Mouse (Mus musculus) heart, embryonic 16.5 days (tissue): Measurements from ENCODE around the gene Gon4l. TPM values are rescaled to one million over a fixed set of nuclear protein-coding genes. Genes with fewer than 3 reads are reported as not detected.
"Not testable (repeated sequence)": the region's sequence is repeated elsewhere in the genome, so short reads cannot be mapped to it uniquely, and the experiment has no call there.

Experiments used
- ATAC-seq: fragments of 200-750 bp; cut with Nextera tagmentation; replicated peaks from 2 replicates; pipeline ENCODE4 v1.8.0; 2017; ENCODE audit warnings: moderate number of reproducible peaks; ENCODE audit not compliant: insufficient read depth, low FRiP score; ENCODE audit errors: extremely low read depth
- H3K27ac ChIP-seq: fragments of 300-500 bp; sonication (generic); 2 replicates; pipeline ENCODE4 v1.5.1; 2014; ENCODE audit warnings: mild to moderate bottlenecking, low read length, control low read depth, moderate library complexity
- H3K27me3 ChIP-seq: fragments of 300-500 bp; sonication (generic); 2 replicates; pipeline ENCODE4 v1.6.1; 2014; ENCODE audit warnings: low read length, mixed read lengths; ENCODE audit not compliant: control insufficient read depth, insufficient read depth
- H3K36me3 ChIP-seq: fragments of 300-500 bp; sonication (generic); 2 replicates; pipeline ENCODE4 v1.6.1; 2014; ENCODE audit not compliant: control insufficient read depth, insufficient read depth
- H3K4me1 ChIP-seq: fragments of 300-500 bp; sonication (generic); 2 replicates; pipeline ENCODE4 v1.6.1; 2014; ENCODE audit warnings: low read length, mixed read lengths; ENCODE audit not compliant: control insufficient read depth, insufficient read depth
- H3K4me2 ChIP-seq: fragments of 300-500 bp; sonication (generic); 2 replicates; pipeline ENCODE4 v1.6.1; 2014; ENCODE audit warnings: low read depth, mild to moderate bottlenecking, control low read depth, low read length
- H3K4me3 ChIP-seq: fragments of 300-500 bp; sonication (generic); 2 replicates; pipeline ENCODE4 v1.5.1; 2014; ENCODE audit warnings: mild to moderate bottlenecking, control low read depth, low read length
- H3K9ac ChIP-seq: fragments of 300-500 bp; sonication (generic); 2 replicates; pipeline ENCODE4 v1.6.1; 2014; ENCODE audit warnings: low read length, control low read depth
- H3K9me3 ChIP-seq: fragments of 300-500 bp; sonication (generic); replicated peaks from 2 replicates; pipeline ENCODE4 v1.6.1; 2016; ENCODE audit warnings: low read length; ENCODE audit not compliant: control insufficient read depth
- WGBS: fragments of 180-500 bp; shearing (Covaris S2); extraction: QIAGEN DNeasy Blood & Tissue Kit; methylation state at CpG from one replicate; pipeline ENCODE4 v1.1.7; 2014; 5-methylcytosine and 5-hydroxymethylcytosine counted together
- polyA plus RNA-seq: library from polyadenylated mRNA; unstranded; fragments of >200 nt; fragmentation: Nextera tagmentation; extraction: Ambion mirVana; gene quantifications from 2 replicates; pipeline ENCODE4 v1.2.1, GENCODE M21; 2015

Gene Gon4l
- polyA plus RNA-seq, 1 experiment from 2014 or later: 6.9 TPM

GRCm38 (mm10) chr3:88832388-88832787 is 2.6 kb upstream of the Gon4l start:
- not testable (repeated sequence) for H3K9ac ChIP-seq, H3K4me2 ChIP-seq, H3K4me1 ChIP-seq, H3K4me3 ChIP-seq, H3K36me3 ChIP-seq, H3K27me3 ChIP-seq, H3K9me3 ChIP-seq, H3K27ac ChIP-seq
- WGBS: 8% methylated on average over 14 of the region's 14 CpGs
- peak; percentile 46; the same call in 1 of the 2 replicates for ATAC-seq

- no peak for ATAC-seq
- WGBS: 84% methylated on average over 4 of the region's 4 CpGs
- peaks cover 7% of the 10 kb centered on the region for H3K36me3 ChIP-seq
These were observed 14.1 kb downstream of the Gon4l start for GRCm38 (mm10) chr3:88849172-88849571.

GRCm38 (mm10) chr3:88855837-88856236 is 20.8 kb downstream of the Gon4l start:
- no peak overlapping the region for H3K4me2 ChIP-seq
- H3K4me3 ChIP-seq: no peak overlapping the region
- H3K27ac ChIP-seq: no peak overlapping the region
- H3K4me1 ChIP-seq: peaks cover 3% of the 10 kb centered on the region; the same call in 1 of the 2 replicates
- no peaks in the 10 kb centered on the region for H3K27me3 ChIP-seq
- 41% methylated on average over 6 of the region's 6 CpGs for WGBS
- H3K9ac ChIP-seq: no peak overlapping the region
- no peak for ATAC-seq
- H3K9me3 ChIP-seq: no peaks in the 10 kb centered on the region
- peaks cover 45% of the 10 kb centered on the region for H3K36me3 ChIP-seq

More at GRCm38 (mm10) chr3:88849172-88849571, 14.1 kb downstream of the Gon4l start:
- no peaks in the 10 kb centered on the region for H3K27me3 ChIP-seq
- no peaks in the 10 kb centered on the region for H3K4me1 ChIP-seq
- H3K4me3 ChIP-seq: no peak overlapping the region
- H3K27ac ChIP-seq: no peak overlapping the region
- H3K4me2 ChIP-seq: no peak overlapping the region
- no peaks in the 10 kb centered on the region for H3K9me3 ChIP-seq
- no peak overlapping the region for H3K9ac ChIP-seq

- WGBS: 92% methylated on average over 3 of the region's 3 CpGs
- Histone ChIP-seq H3K9ac (no peak overlapping the region), H3K36me3 (peaks cover 56% of the 10 kb centered on the region)
These were observed 27.1 kb downstream of the Gon4l start for GRCm38 (mm10) chr3:88862129-88862528.

DNA sequence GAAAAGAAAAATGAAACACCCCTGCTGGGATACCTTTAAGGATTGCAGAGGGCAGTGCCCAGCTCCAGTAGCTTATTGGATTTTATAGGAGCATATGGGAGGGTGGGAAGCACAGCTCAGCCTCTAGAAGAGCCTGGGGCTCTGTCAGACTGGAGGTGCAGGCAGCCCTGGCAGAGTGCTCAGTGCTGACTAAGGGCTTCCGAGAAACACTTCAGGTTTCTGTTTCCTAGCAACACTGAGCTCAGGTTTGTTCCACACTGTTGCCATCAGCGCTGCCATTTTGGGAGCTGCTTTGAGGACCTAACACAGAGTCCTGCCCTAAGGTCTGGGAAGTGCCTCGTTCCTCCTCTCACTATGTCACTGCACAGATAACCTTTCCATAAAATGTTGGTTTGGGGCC is 31.7 kb downstream of the Gon4l start:
- peak; percentile 24; the same call in 1 of the 2 replicates for ATAC-seq
- H3K4me2 ChIP-seq, H3K4me1 ChIP-seq, H3K9ac ChIP-seq, H3K27me3 ChIP-seq, H3K4me3 ChIP-seq, H3K27ac ChIP-seq, H3K9me3 ChIP-seq: not testable (repeated sequence)
- H3K36me3 ChIP-seq: peaks cover 24% of the 10 kb centered on the region
- no CpG with 5 or more reads among the region's 3 CpGs for WGBS

More at GRCm38 (mm10) chr3:88862129-88862528, 27.1 kb downstream of the Gon4l start:
- Histone ChIP-seq H3K27me3 (no peaks in the 10 kb centered on the region), H3K4me1 (peaks cover 2% of the 10 kb centered on the region; the same call in 1 of the 2 replicates), H3K27ac (no peak overlapping the region), H3K4me2 (no peak overlapping the region), H3K4me3 (no peak overlapping the region), H3K9me3 (no peaks in the 10 kb centered on the region)
- no peak for ATAC-seq

GRCm38 (mm10) chr3:88867177-88867576 is 32.1 kb downstream of the Gon4l start:
- ATAC-seq: 0 out of 2 replicates have a peak, but pooled peaks have one; percentile 14
- H3K27me3 ChIP-seq, H3K4me2 ChIP-seq, H3K4me3 ChIP-seq, H3K9ac ChIP-seq, H3K9me3 ChIP-seq, H3K27ac ChIP-seq, H3K4me1 ChIP-seq: not testable (repeated sequence)
- no CpG with 5 or more reads among the region's 8 CpGs for whole genome bisulfite sequencing
- H3K36me3 ChIP-seq: peaks cover 21% of the 10 kb centered on the region

GRCm38 (mm10) chr3:88868449-88868848 is 33.4 kb downstream of the Gon4l start:
- not testable (repeated sequence) for H3K27me3 ChIP-seq, H3K27ac ChIP-seq, H3K9ac ChIP-seq, H3K4me2 ChIP-seq, H3K4me1 ChIP-seq, H3K9me3 ChIP-seq, H3K4me3 ChIP-seq
- no CpG with 5 or more reads among the region's 4 CpGs for WGBS
- peak; percentile 72; the same call in 1 of the 2 replicates for ATAC-seq
- H3K36me3 ChIP-seq: peaks cover 11% of the 10 kb centered on the region; the same call in 1 of the 2 replicates

GRCm38 (mm10) chr3:88882536-88882935 is 47.5 kb downstream of the Gon4l start:
- not testable (repeated sequence) for H3K4me1 ChIP-seq, H3K36me3 ChIP-seq, H3K9ac ChIP-seq, H3K9me3 ChIP-seq, H3K27ac ChIP-seq, ATAC-seq, H3K4me3 ChIP-seq, H3K4me2 ChIP-seq, H3K27me3 ChIP-seq
- 89% methylated on average over 4 of the region's 4 CpGs for whole genome bisulfite sequencing

GRCm38 (mm10) chr3:88893011-88893410 is 58.0 kb downstream of the Gon4l start:
- WGBS: 93% methylated on average over 7 of the region's 7 CpGs
- H3K27ac ChIP-seq, H3K27me3 ChIP-seq, H3K9ac ChIP-seq, H3K4me1 ChIP-seq, H3K4me2 ChIP-seq, H3K9me3 ChIP-seq, H3K4me3 ChIP-seq, ATAC-seq, H3K36me3 ChIP-seq: not testable (repeated sequence)
